Mouse (Mus musculus) bone marrow macrophage, adult 2 months (primary cell): ENCODE data around the gene Ptprg. TPM values are rescaled to one million over a fixed set of nuclear protein-coding genes. Genes with fewer than 3 reads are reported as not detected.

ENCODE experiments used
- H3K27ac ChIP-seq: 2 replicates; pipeline ENCODE4 v1.5.1; 2012; ENCODE audit warnings: low read depth, low read length; ENCODE audit not compliant: insufficient read depth
- H3K4me1 ChIP-seq: 2 replicates; pipeline ENCODE4 v1.6.1; 2012; ENCODE audit warnings: low read length; ENCODE audit not compliant: control insufficient read depth, insufficient read depth
- H3K4me3 ChIP-seq: 2 replicates; pipeline ENCODE4 v1.5.1; 2012; ENCODE audit warnings: mild to moderate bottlenecking, low read length, moderate library complexity; ENCODE audit not compliant: insufficient read depth
- CTCF ChIP-seq: IDR thresholded peaks from 2 replicates; pipeline ENCODE4 v1.5.1; 2012; ENCODE audit warnings: low read depth, mild to moderate bottlenecking, low read length, moderate library complexity
- POLR2A ChIP-seq: IDR thresholded peaks from 2 replicates; pipeline ENCODE4 v1.6.1; 2012; ENCODE audit warnings: mild to moderate bottlenecking, low read depth, low read length, borderline replicate concordance
- polyA plus RNA-seq: library from polyadenylated mRNA; stranded (reverse); fragments of >200 nt; gene quantifications from 2 replicates; pipeline ENCODE4 v1.2.4, GENCODE M21; 2012; ENCODE audit not compliant: missing spikeins, insufficient read depth, insufficient read length

Ptprg gene
- polyA plus RNA-seq, 1 experiment: 0.76 TPM

GRCm38 (mm10) chr14:11716230-11716629 is 162.9 kb downstream of the Ptprg start:
- H3K27ac ChIP-seq: no peak overlapping the region
- no peaks in the 10 kb centered on the region for H3K4me1 ChIP-seq
- TF ChIP-seq CTCF (no peak), POLR2A (no peak)
- no peak overlapping the region for H3K4me3 ChIP-seq

DNA sequence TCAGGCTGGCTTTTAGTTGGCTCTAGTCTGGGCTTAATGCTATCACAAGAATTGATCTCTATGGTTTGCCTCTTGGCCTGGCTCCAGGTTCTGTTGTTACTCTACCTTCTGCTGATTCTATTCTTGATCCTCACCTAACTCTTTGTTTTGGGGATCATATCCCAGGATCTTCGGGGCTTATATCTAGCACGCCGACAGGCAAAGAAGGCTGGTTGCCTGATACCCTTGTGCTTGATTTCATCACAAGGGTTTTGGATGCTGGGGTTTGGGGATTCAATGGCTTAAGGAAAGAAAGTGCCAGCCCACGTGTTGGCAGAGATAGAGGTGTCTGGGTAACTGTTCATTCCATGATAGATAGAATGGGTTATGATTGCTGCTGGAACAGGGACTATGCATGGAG is 164.9 kb downstream of the Ptprg start:
- no peak overlapping the region for H3K27ac ChIP-seq
- TF ChIP-seq POLR2A (no peak), CTCF (no peak)
- no peak overlapping the region for H3K4me3 ChIP-seq
- H3K4me1 ChIP-seq: no peaks in the 10 kb centered on the region

DNA sequence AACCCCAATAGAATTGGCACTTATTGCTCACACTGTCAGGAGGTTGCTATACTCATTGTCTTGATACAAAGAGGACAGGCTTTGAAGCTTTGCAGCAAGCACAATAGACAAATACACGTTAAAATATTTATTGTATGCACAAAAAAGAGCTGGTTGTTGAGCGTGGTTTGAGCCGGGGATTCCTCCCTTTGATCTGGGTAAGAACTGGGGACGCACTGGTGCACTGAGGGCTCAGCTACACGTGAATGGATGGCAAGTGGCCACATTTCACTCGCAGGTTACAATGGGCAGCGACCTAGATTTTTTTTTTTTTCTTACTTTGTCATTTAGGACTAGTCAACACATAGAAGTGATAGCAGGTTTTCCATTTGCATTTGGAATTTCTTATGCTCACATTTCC is 165.9 kb downstream of the Ptprg start:
- TF ChIP-seq POLR2A: no peak
- no peak for TF ChIP-seq CTCF

DNA sequence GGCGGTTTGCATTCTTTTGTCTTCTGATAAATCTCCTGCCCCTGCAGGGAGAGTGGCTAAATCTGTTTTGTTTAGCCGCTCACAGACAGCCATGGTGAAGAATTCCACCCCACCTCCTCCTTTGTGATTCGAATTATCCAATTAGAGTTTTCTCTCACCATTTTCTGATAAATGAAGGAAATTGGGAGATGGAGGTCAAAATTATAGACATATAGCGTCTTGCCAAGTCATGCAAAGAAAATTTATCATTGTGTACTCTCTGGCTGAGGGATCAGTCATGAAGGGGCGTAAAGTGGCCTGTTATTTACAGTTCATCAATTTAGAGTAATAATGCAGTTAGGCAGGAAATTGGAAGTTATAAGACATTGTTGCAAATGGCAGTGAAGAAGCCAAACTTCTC is 168.8 kb downstream of the Ptprg start:
- Histone ChIP-seq H3K4me1 (no peaks in the 10 kb centered on the region), H3K4me3 (no peak overlapping the region), H3K27ac (no peak overlapping the region)
- TF ChIP-seq CTCF (no peak), POLR2A (no peak)

More for the DNA sequence above, 165.9 kb downstream of the Ptprg start:
- Histone ChIP-seq H3K27ac (no peak overlapping the region), H3K4me1 (no peaks in the 10 kb centered on the region), H3K4me3 (no peak overlapping the region)

DNA sequence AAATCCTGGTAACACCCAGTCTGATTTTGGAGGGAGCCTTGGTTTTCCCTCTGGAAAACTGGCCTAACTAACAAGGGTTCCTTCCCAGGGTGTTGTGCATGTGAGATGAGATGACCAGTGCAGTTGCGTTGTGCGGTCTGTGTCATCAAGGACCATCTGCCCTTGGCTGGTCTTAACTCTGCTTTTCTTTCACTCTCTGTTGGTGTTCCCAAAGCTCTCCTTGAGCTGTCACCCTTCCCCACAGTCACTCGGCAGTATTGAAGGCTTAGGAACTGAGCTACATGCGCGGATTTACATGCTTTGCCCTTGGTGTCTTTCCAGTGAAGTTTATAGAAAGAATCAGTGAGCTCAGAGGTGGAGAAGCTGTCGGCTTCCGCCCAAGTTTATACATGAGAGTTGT is 170.5 kb downstream of the Ptprg start:
- Histone ChIP-seq H3K4me3 (no peak overlapping the region), H3K4me1 (no peaks in the 10 kb centered on the region)
- no peak for TF ChIP-seq POLR2A
- no peak for TF ChIP-seq CTCF

DNA sequence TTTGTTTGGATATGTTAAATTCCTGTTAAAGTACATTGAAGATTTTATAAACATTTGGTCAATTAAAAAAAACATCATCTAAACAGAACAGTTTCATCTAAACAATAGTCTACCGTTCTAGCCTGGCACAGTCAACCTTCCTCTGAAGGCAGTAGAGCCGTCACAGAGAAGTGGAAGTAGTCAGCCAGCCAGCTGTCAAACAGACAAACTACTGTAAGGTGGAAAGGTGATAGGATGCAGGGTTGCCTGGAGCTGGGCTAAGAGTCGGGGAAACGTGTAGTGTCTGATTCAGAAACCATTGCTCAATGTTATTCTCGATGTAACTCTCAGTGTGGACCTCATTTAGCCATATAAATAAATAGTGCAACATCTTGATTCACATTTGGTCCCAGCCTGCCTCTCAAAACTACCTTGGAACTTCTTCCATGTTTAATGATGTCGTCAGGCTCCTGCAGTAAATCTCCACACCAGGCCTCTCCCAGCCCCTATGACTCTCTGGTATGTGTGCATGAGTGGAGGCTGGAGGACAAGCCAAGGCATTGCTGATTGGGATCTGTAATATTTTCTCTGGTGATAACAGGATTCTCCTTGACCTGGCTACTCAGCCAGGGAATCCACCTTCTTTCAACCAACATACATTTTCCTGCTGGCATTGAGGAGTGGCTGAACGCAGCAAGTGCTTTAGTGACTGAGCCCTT is 178.0 kb downstream of the Ptprg start:
- Histone ChIP-seq H3K4me1 (no peaks in the 10 kb centered on the region), H3K4me3 (no peak overlapping the region), H3K27ac (no peak overlapping the region)
- TF ChIP-seq POLR2A (no peak), CTCF (no peak)

More for the DNA sequence above, 170.5 kb downstream of the Ptprg start:
- no peak overlapping the region for H3K27ac ChIP-seq

GRCm38 (mm10) chr14:11732376-11732775 is 179.0 kb downstream of the Ptprg start:
- Histone ChIP-seq H3K27ac (no peak overlapping the region), H3K4me3 (no peak overlapping the region), H3K4me1 (no peaks in the 10 kb centered on the region)
- TF ChIP-seq POLR2A: no peak
- no peak for TF ChIP-seq CTCF

DNA sequence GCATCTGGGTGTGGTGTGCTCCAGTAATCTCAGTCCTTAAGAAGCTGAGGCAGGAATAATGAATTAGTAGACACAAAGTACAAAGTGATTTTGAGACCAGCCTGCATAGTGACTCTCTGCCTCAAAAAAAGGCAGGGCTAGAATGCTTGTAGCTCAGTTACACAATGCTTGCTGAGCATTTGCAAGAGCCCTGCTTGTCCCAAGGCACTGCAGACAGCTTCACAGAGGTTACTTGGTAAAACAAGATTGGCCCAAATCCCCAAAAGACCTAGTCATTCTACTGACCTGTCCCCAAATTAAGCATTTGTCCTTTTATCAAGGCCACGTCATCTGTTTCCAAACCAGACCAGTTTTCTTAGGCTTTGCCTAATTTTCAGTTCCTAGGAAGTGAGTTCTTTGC is 190.4 kb downstream of the Ptprg start:
- H3K4me1 ChIP-seq: no peaks in the 10 kb centered on the region
- no peak overlapping the region for H3K4me3 ChIP-seq
- no peak overlapping the region for H3K27ac ChIP-seq
- no peak for TF ChIP-seq POLR2A
- TF ChIP-seq CTCF: no peak

- no peaks in the 10 kb centered on the region for H3K4me1 ChIP-seq
- no peak for TF ChIP-seq POLR2A
- TF ChIP-seq CTCF: no peak
- no peak overlapping the region for H3K4me3 ChIP-seq
- H3K27ac ChIP-seq: no peak overlapping the region
These were observed 199.3 kb downstream of the Ptprg start for GRCm38 (mm10) chr14:11752678-11753077.

DNA sequence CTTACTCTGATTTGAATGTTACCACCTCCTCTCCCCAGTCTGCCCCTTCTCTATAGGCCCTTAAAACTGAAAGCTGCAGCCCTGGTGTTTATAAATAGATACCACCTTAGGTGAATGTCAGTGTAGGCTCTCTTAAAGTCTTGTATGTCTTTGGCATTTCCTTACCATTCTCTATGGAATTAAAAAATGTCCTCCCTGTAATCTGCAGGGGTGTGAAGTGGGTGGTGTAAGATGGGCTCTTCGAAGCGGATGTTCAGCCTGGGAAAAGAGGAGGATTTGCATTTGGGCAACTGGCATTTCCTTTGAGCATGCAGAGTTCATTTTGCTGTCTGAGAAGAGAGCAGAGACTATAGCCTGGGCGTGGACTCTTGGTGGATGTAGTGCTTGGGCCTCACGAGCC is 201.3 kb downstream of the Ptprg start:
- Histone ChIP-seq H3K4me3 (no peak overlapping the region), H3K4me1 (no peaks in the 10 kb centered on the region), H3K27ac (no peak overlapping the region)
- TF ChIP-seq CTCF (no peak), POLR2A (no peak)
